Mouse (Mus musculus): ENCODE results near the gene Scn3b.

Gene Scn3b

DNA sequence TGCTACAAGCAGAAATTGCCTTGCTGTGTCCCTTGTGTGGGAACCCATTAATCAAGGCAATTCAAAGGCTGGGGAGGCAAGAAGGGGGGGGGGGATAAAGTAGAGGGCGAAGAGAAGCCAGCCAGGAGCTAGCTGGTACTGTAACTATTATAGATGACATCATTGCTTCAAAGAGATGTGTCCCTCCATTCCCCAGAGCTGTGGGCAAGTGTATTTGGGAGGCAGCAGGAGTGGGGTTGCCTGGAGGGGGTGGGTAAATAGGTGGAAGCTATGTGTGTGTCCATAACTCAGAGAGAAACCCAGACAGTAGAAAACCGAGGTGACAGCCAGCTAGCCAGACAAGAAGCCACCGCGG lies 292 bp upstream of the Scn3b start:
- no peak for DNase-seq (ENCODE audit: low read depth, low spot score)

DNA sequence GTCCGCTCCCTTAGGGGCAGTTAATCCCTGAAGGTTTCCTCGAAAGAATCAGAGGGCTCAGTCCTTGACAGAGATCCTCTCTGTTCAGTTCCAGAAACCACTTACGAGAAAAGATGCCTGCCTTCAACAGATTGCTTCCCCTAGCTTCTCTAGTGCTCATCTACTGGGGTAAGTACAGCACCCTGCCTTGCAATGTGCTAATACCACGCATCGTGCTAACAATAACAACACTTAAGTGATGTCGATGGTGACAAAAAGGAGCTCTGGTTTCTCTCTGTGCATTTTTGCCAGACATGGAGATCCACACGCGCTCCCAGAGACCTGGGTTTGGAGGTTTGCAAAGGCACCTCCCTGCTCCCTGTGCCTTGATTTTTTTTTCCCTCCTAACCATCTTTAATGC lies 863 bp downstream of the Scn3b start:
- no peak for DNase-seq (ENCODE audit: low read depth, low spot score)

DNA sequence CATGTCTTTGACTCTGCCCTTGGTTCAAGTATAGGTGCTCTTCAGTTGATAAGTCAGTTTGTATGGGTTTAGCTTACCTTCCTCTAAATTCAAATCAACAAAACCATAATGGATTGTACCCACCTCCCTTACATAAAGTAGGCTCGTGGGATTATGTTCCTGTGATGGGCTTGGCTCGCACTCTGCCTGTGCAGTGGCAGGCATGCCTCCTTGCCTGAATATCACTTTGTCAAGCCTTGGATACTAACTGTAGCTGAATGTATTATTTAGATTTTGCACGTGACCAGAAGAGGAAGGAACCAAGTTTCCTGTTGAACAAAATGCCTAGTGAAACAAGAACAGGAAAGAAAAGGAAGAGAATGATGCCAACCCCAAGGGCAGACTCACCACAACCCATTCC lies 2.1 kb downstream of the Scn3b start:
- no peak for DNase-seq (ENCODE audit: low read depth, low spot score)

- DNase-seq (ENCODE audit: low read depth, low spot score) = no peak
Measured at GRCm38 (mm10) chr9:40272822-40273221, 3.8 kb downstream of the Scn3b start.

- no peak for DNase-seq (ENCODE audit: low read depth, low spot score)
Measured at GRCm38 (mm10) chr9:40275904-40276303, 6.9 kb downstream of the Scn3b start.

DNA sequence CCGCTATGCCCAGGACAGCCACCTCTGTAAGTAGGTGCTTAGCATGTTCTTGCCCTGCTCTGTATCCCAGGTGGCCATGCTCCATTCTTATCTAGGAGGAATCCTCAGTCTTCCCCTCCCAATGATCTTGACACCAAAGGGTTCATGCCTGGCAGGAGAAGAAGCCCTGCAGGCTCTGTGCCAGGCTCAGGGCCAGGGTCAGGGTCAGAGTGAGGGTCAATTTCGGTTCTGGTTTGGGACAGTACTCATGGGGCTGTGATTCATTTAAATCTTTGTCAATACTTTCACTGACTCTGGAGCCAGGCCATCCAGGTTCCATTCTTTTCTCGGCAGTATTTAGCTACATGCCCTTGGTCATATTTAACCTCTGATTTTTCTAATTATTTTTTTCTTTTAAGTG lies 8.7 kb downstream of the Scn3b start:
- no peak for DNase-seq (ENCODE audit: low read depth, low spot score)

DNA sequence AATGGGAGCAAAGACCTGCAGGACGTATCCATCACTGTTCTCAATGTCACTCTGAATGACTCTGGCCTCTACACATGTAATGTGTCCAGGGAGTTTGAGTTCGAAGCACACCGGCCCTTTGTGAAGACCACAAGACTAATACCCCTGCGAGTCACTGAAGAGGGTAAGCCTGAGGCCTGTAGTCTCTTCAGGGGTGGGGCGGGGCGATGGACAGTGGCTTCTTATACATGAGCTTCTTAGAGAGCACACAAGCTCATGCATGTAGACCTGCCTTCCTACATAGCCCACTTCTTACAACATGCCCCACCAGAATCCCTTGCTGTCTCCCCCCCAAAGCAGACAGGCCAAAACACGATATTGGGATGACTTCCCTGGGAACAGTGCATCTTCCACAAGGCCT lies 10.4 kb downstream of the Scn3b start:
- no peak for DNase-seq (ENCODE audit: low read depth, low spot score)

DNA sequence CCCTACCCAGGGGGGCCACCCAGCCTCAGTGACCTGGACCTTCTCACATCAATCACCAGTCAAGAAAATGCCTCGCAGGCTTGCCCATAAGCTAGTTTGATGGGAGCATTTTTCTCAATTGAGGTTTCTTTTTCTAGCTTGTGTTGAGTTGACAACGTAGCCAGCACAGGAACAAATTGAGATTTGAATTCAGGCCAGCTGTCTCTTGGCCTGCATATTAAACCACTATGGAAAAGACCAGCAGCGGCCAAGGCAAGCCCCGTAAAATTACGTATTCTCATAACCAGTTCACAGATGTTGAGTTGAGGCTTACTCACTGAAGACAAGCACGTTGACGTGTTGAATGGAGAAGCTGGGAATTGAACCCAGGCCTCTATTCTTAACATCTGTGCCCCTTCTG lies 14.0 kb downstream of the Scn3b start:
- DNase-seq (ENCODE audit: low read depth, low spot score) = no peak

- DNase-seq (ENCODE audit: low read depth, low spot score) = no peak
Measured at GRCm38 (mm10) chr9:40292475-40292874, 23.5 kb downstream of the Scn3b start.

GRCm38 (mm10) chr9:40293286-40293685 lies 24.3 kb downstream of the Scn3b start:
- DNase-seq (ENCODE audit: low read depth, low spot score) = no peak

GRCm38 (mm10) chr9:40293740-40294139 lies 24.7 kb downstream of the Scn3b start:
- no peak for DNase-seq (ENCODE audit: low read depth, low spot score)

GRCm38 (mm10) chr9:40294210-40294609 lies 25.2 kb downstream of the Scn3b start:
- no peak for DNase-seq (ENCODE audit: low read depth, low spot score)

GRCm38 (mm10) chr9:40294866-40295265 lies 25.8 kb downstream of the Scn3b start:
- DNase-seq (ENCODE audit: low read depth, low spot score) = no peak

- DNase-seq (ENCODE audit: low read depth, low spot score) = no peak
Measured at GRCm38 (mm10) chr9:40296251-40296650, 27.2 kb downstream of the Scn3b start.

- no peak for DNase-seq (ENCODE audit: low read depth, low spot score)
Measured at GRCm38 (mm10) chr9:40297969-40298368, 29.0 kb downstream of the Scn3b start.

GRCm38 (mm10) chr9:40299323-40299722 lies 30.3 kb downstream of the Scn3b start:
- DNase-seq (ENCODE audit: low read depth, low spot score) = no peak

- no peak for DNase-seq (ENCODE audit: low read depth, low spot score)
Measured at GRCm38 (mm10) chr9:40300018-40300989, 31.3 kb downstream of the Scn3b start.

DNA sequence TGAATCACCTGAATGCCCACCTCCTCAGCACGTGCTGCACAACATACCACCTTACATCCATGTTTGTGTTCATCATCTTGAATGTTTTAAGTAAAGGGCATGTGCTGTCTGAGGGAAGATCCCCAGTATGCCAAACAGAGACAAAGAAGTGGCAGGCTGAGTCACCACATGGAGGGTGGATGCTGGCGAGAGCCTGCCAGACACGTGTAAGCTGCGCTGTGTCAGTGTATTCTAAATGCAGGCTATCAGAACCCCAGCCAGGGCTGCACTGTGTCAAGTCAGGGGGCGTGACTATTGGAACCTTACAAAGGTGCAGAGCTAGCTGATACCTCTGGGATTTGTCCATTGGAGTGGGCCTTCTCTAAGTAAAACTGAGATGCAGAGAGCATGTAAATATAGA lies 32.5 kb downstream of the Scn3b start:
- DNase-seq (ENCODE audit: low read depth, low spot score) = no peak

DNA sequence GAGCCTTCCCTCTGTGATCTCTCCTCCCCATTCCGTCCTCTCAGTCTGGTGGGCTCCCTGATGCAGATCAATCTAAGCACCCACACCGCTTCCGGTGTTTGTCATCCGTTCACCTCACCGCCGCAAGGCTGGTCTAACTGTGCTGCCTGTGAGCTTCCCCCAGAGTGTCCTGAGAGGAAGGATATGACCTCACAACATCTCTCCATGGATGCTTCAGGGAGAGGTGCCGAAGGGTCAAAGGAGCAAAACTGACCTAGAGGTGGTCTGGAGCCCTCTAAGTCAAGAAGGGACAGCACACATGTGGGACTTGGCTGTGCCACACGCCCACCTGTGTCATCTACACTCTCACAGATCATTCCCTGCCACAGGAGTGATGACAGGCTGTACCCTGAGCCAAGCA lies 33.4 kb downstream of the Scn3b start:
- no peak for DNase-seq (ENCODE audit: low read depth, low spot score)

DNA sequence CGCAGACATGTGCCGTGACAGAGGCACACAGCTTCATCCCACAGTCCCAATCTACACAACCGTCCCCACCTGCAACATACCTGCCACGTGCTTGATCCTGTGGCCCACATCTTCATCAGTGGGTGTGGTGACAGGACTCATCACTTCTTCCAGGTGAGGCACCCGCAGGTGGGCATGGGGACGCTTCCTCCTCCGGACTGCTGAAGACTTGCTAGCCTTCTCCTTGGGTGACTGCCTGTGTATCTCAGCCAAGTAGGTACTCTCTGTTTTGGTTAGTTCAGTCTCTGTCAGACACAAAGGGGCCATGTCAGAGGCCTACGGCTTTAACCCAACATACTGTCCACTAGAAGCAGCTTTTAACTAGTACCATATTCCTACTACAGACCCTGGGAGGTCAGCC lies 35.2 kb downstream of the Scn3b start:
- no peak for DNase-seq (ENCODE audit: low read depth, low spot score)

DNA sequence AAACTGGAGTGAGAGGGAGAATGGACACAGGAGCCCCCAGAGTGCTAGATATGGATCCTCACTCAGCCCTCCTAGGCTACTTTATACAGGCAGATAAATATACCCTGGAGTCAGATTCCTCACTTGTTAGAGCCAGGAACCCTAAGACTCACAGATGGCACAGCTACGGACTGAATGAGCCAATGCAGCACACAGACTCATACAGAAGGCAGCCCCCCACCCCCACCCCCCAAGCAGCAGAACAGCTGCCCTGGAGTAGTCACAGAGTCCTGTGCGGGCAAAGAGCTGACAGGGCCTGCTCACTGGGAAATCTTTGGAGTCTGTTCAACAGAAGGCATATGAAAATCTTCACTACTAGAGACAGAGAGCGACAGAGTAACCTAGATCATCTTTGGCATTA lies 38.3 kb downstream of the Scn3b start:
- DNase-seq (ENCODE audit: low read depth, low spot score) = no peak

GRCm38 (mm10) chr9:40309876-40310275 lies 40.9 kb downstream of the Scn3b start:
- DNase-seq (ENCODE audit: low read depth, low spot score) = no peak

- DNase-seq (ENCODE audit: low read depth, low spot score) = no peak
Measured at GRCm38 (mm10) chr9:40311813-40312212, 42.8 kb downstream of the Scn3b start.

Measured in embryo, embryonic 11.5 days (tissue).